Mouse (Mus musculus): Measurements from ENCODE around the gene Lurap1.

DNA sequence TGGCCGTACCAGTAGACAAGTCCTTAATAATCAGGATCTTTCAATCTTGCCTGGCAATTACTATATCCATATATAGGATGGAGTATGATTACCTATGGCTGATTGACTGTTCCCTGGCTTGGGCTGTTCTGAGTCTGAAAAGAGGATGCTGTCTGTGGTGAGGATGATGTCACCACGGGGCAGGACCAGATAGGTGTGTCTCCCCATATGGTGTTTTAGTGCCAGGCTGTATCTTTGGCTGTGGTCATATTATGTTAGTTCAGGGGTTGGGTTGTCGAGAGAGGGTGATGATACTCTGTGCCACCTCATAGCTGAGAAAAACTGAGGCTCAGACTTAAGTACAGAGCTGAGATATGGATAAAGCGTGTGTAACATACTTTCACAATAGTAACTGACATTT lies 33.9 kb upstream of the Lurap1 start:
- TF ChIP-seq GATA1 (IDR thresholded peaks at IDR 0.05; ENCODE audit: low read length) (no peak), TAL1 (IDR thresholded peaks at IDR 0.05; ENCODE audit: low read length) (no peak)
